Mouse (Mus musculus) cerebellum, postnatal 36 days (tissue): ENCODE data around the gene Ddx39b.

Source experiments
- DNase-seq, 2 experiments: peaks; one replicate each; pipeline ENCODE4 v3.0.0; 2021 to 2022; ENCODE audit warnings: mixed read lengths in 2 of 2

The Ddx39b gene

GRCm38 (mm10) chr17:35241305-35242014 lies at the start of gene Ddx39b:
Gene Ddx39b, plus strand, starts transcription at chr17:35241746.
- peak; percentile 95 to 96 for DNase-seq

DNA sequence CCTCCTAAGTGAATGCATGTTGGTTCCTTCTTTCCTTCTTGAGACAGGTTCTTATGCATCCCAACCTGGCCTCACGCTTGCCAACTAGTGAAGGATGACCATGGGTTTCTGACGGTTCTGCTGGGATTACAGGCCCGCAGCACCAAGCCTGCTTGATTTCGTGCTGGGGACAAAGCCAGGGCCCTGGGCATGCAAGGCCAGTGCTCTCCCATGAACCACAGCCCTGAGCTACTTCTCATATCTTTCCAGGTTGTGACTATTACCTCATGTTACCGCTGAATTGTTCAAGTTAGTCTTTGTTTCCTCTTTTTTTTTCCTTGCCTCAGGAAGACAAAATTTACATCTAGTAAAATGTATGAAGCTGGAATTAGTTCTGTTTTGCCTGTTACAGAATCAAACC lies 48.6 kb upstream of the Ddx39b start:
- no peak for DNase-seq

GRCm38 (mm10) chr17:35193881-35194843 lies 47.4 kb upstream of the Ddx39b start, which contains the start of gene Ltb:
Gene Ltb, plus strand, starts transcription at chr17:35194439.
- DNase-seq, result no peak

GRCm38 (mm10) chr17:35194844-35195630 lies 46.5 kb upstream of the Ddx39b start:
- no peak for DNase-seq

DNA sequence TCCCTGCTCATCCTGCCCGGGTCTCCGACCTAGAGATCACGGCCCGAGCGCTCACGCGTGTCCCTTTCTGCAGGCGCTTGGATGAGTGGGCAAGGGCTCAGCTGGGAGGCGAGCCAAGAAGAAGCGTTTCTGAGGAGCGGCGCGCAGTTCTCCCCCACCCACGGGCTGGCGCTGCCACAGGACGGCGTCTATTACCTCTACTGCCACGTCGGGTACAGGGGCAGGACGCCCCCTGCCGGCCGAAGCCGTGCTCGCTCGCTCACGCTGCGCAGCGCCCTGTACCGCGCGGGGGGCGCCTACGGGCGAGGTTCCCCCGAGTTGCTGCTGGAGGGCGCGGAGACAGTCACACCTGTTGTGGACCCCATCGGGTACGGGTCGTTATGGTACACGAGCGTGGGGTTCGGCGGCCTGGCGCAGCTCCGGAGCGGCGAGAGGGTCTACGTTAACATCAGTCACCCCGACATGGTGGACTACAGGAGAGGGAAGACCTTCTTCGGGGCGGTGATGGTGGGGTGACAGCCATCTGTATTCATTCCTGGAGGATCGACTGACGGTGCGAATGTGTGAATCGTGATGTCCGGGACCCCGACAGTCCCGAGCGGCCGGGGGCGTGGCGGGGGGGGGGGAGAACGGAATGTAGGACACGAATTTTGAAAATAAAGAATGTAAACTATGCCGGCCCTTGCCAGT lies 45.8 kb upstream of the Ddx39b start:
- peak; percentile 39 to 68 for DNase-seq

GRCm38 (mm10) chr17:35196321-35196641 lies 45.3 kb upstream of the Ddx39b start:
- DNase-seq, result no peak

DNA sequence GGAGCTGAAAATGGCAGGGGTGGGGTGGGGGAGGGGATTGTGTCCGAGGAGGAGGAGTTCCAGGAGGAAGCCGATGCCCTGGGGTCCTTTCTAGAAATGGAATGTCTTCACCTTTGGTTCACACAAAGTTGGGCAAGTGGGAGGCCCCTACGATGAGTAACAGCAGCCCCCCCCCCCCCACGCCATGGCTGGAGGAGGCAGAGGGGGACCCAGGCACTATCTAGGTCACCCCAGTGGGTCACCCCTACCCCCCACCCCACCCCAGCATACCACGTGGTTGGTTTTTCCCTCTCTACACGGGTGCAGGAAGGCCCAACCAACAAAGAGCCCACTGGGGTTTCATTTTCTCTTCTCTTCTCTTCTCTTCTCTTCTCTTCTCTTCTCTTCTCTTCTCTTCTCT lies 44.4 kb upstream of the Ddx39b start:
- no peak for DNase-seq

DNA sequence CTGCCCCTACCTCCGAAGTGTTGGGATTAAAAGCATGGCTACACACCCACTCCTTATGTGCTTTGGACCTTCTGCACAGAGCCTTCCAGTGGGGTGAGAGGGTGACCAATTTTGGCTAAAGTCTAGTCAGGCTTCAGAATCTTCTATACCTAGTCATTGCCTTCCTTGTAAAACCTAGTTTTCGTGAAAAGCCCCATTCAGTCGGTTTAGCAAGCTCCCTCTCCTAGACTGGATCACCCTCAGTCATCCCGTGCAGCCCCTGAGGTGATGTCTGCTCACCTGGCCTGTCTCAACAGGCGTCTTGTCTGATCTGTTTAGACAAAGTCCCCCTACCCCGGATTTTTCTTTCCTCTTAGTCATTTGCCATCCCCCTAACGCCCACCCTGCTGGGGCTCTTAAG lies 43.5 kb upstream of the Ddx39b start:
- no peak for DNase-seq

DNA sequence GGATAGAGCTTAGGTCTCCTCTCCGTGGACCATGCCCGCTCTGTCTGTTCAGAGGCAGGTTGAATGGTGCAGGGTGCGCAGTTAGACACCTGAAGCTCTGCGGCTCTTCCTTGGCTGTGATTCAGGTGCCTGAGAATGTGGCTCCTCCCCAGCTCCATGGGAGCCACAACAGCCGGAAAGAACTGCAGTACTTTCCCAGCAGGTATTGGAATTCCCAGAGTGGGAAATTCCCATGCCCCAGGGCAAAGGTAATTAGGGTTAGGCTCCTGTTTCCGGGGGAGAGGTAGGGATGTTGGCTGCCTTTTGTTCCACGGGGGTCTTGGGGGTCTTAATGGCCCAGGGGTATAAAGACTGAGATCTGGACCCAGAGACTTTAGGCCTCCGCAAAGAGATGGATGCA lies 42.6 kb upstream of the Ddx39b start:
- no peak for DNase-seq

DNA sequence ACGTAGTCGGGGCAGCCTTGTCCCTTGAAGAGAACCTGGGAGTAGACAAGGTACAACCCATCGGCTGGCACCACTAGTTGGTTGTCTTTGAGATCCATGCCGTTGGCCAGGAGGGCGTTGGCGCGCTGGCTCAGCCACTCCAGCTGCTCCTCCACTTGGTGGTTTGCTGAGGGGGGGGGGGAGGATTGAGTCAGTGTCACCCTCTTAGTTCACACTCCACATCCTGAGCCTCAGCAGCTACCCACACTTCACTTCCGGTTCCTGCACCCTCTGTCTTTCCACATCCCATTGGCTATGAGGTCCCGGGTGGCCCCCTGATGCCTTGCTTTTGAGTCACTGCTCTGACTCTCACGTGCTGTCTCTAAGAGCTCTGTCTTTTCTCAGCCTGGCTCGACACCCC lies 41.1 kb upstream of the Ddx39b start:
- no peak for DNase-seq

- no peak for DNase-seq
Measured at GRCm38 (mm10) chr17:35201128-35201527, 40.4 kb upstream of the Ddx39b start.

DNA sequence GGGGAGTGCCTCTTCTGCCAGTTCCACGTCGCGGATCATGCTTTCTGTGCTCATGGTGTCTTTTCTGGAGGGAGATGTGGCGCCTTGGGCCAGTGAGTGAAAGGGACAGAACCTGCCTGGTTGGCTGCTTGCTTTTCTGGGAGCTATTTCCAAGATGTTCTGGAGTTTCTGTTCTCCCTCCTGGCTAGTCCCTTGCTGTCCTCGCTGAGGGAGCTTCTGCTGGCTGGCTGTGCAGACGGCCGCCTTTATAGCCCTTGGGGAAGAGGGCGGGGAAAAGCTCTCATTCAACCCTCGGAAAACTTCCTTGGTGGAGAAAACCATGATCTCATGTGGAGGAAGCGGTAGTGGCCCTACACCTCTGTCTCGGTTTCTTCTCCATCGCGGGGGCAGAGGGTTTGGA lies 39.8 kb upstream of the Ddx39b start, which contains the start of gene Tnf:
Gene Tnf, minus strand, starts transcription at position 221 of the 400 bp plus-strand sequence.
- no peak for DNase-seq

- DNase-seq, result no peak
Measured at GRCm38 (mm10) chr17:35202442-35202841, 39.1 kb upstream of the Ddx39b start.

DNA sequence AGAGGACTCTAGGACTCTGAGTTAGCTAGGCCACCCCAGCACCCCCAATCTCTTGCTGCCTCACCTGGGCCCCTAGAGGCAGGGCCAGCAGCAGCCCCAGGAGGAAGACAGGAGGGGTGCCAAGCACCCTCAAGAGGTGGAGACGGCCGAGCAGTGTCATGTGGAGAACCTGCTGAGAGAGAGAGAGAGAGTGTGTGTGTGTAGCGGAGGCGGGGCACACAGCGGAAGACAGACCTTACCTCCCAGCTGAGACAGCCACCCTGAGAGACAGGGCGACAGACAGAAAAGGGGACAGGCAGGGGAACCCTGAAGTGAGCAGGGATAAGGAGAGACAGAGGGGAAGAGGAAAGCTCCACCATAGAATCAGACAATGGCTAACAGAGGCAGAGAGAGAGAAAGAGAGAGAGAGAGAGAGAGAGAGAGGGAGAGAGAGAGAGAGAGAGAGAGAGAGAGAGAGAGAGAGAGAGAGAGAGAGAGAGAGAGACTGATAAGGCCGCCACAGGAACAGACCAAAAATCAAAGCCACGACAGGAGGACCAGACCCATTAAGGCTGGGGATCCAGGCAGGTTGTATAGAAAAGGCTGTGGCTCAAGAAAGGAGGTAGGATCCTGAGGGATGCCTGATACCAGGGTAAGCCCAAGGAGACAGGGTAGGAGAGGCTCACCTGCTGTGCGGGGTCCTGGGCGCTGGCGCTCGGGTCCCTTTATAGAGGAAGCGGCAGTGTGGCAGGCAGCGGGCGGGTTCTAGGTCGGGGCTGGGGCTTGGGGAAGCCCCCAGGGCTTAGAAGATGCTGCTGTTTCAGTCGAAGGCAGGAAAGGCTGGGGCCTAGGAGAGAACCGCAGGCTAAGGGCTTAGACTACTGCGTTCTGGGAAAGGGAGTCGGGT lies 36.8 kb upstream of the Ddx39b start, which contains the start of gene Lta:
Gene Lta, minus strand, starts transcription at position 858 of the 886 bp plus-strand sequence.
- no peak for DNase-seq

- no peak for DNase-seq
Measured at GRCm38 (mm10) chr17:35205380-35205769, 36.2 kb upstream of the Ddx39b start.

- DNase-seq, result no peak
Measured at GRCm38 (mm10) chr17:35209785-35210535, 31.6 kb upstream of the Ddx39b start.

- no peak for DNase-seq
Measured at GRCm38 (mm10) chr17:35210593-35210992, 31.0 kb upstream of the Ddx39b start.

- no peak for DNase-seq
Measured at GRCm38 (mm10) chr17:35213071-35213470, 28.5 kb upstream of the Ddx39b start.

- DNase-seq, result no peak
Measured at GRCm38 (mm10) chr17:35218516-35219193, 22.9 kb upstream of the Ddx39b start.

DNA sequence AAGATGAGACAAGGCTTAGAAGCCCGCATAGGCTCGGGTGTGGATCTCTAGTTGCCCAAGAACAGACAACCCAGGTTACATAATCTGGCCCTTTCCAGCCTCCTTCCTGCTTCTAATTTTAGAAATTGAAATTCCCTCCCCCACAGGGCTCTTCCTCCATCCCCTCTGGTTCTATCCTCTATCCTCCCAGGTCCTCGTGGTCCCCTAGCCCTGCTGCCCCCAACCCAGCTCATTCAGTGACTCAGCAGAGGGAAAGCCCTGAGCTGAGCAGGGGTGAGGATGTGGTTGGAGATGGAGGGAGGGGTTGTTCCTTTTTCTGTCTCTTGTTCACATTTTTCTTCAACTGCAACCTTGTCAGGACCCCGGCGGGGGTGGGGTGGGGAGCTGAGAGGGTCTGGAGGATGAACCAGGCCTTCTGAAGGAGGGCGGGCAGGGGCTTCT lies 21.9 kb upstream of the Ddx39b start:
- no peak for DNase-seq
